Mouse (Mus musculus) A20 (cell line): ENCODE measurements around the gene Mrps21.

Source experiments
- DNase-seq: peaks from one replicate; pipeline ENCODE4 v3.0.0-alpha.2; 2011; ENCODE audit warnings: low read depth, low spot score

The Mrps21 gene

DNA sequence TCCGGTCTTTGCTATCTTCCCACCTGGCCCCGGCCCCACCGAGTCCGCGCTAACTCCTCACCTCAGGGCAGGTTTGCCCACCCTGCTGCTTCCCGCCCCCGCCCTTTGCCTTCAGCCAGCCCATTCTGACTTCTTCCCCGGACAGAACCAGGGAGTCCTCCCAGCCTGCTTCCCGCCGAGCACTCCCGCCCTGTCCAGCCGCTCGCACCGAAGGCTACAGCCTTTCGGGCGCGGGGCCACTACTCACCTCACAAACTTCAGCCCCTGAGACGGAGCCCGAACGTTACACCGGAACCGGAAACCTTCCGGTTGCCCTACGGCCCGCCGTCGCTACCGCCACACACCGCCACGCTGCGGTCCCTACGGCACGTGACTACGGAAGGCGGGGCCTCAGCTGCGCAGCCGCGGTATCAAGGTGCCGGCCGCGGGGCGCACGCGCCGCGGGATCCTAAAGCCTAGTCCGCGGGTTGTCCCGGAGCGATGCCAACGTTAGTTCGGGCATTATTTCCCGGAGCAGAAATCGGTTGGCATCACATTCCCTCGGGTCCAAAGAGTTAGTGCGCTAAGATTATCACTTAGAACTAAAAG is 15.7 kb downstream of the Mrps21 start, which contains the start of gene Prpf3:
Gene Prpf3 (minus strand): TSS at position 384 of the 588 bp plus-strand sequence.
- peak; percentile 96 for DNase-seq

DNA sequence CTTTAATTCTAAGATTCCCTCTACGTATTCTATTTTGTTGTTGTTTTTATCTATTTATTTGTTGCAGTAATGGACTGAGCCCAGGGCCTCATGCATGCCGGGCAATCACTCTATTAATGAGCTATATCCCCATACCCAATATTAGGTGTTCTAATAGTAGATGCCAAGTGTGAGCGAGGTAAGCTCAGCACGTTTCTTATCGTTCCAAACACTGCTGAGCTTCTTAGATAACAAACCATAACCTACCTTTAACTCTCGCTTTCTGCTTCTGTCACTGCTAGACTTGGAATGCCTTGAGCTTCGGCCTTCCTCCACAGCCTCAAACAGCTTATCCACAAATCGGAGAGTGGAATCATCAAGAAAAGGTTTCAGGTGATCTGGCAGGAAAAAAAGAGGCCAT is 20.0 kb downstream of the Mrps21 start:
- no peak for DNase-seq

DNA sequence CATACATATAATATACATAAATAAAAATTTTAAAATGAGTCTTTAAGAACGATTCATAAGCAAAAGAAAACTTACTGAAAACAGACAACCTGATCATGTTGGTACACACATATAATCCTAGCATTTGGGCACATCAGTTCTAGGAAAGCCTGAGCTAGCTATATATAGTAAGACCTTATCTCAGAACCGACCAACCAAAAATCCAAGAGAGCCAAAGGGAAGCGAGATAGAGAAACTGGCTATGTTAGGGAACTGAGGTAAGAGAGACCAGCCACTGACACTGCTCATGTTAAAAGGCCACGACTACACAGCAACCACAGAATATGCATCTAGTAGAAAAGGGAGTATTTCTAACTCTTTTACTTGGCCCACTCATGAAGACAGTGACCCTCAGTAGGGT is 20.7 kb downstream of the Mrps21 start:
- no peak for DNase-seq

GRCm38 (mm10) chr3:95842503-95843214 is 28.7 kb downstream of the Mrps21 start:
- peak; percentile 46 for DNase-seq

DNA sequence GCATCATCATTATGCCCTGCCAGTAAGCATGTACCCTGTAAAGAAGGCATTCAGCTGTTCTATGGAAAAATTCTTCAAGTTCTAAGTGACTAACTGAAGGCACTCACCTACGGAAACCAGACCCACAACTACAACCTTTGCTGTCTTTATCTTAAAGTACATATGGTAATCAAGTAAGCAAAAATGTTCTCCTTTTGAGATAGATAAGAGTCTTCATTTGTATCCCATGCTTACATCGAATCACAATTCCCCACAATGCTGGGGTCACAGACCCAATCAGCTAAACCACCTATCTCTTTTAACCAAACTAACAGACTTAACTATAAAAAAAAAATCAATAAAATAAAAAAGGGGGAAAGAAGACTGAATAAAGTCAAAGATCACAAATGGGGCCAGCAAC is 32.1 kb downstream of the Mrps21 start:
- no peak for DNase-seq

- DNase-seq = no peak
Observed at GRCm38 (mm10) chr3:95829053-95829452, 42.3 kb downstream of the Mrps21 start.

DNA sequence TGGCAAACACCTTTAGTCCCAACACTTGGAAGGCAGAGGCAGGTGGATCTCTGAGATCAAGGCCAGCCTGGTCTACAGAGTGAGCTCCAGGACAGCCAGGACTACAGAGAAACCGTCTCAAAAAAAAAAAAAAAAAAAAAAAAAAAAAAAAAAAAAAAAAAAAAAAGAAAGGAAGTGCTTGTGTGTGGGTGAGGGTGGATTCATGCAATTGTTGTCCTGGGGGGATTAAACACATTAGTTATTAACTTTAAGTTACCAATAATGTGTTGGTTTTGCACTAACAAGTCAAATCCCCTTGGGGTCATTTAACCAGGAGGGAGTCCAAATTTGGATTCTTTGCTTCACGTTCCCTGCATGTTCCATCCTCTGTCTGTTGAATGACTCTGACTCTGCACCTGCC is 45.0 kb downstream of the Mrps21 start:
- no peak for DNase-seq

GRCm38 (mm10) chr3:95820046-95821010 is 51.0 kb downstream of the Mrps21 start:
- DNase-seq = peak; percentile 64

GRCm38 (mm10) chr3:95819351-95819985 is 51.9 kb downstream of the Mrps21 start:
- peak; percentile 100 for DNase-seq

- peak; percentile 87 for DNase-seq
Observed at GRCm38 (mm10) chr3:95818571-95819288, 52.6 kb downstream of the Mrps21 start, which contains the start of gene Rprd2. Rprd2 (minus strand) TSS chr3:95818863.

- peak; percentile 73 for DNase-seq
Observed at GRCm38 (mm10) chr3:95818026-95818511, 53.2 kb downstream of the Mrps21 start.

DNA sequence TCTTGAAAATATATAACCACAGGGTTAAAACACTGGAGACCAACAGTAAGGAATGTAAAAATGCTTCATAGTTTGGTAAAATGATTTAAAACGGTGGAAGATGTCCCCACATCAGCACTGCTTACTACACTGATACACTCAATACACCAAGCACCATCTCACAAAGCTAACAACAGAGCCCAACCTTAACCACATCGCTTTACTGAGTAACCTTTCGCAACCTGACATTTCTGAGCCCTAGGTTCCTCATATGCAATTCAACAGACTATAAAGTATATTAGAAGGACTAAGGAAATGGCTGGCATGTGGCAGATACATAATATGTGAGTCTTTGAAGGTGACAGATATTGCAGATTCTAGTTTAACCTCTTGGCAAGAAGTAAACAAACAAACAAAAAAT is 54.6 kb downstream of the Mrps21 start:
- peak; percentile 34 for DNase-seq
